Mouse (Mus musculus) thymus, postnatal 4 days (tissue): Measurements from ENCODE around the gene Psrc1.

Experiments
- DNase-seq: peaks from one replicate; pipeline ENCODE4 v3.0.0; 2021

Psrc1 gene

DNA sequence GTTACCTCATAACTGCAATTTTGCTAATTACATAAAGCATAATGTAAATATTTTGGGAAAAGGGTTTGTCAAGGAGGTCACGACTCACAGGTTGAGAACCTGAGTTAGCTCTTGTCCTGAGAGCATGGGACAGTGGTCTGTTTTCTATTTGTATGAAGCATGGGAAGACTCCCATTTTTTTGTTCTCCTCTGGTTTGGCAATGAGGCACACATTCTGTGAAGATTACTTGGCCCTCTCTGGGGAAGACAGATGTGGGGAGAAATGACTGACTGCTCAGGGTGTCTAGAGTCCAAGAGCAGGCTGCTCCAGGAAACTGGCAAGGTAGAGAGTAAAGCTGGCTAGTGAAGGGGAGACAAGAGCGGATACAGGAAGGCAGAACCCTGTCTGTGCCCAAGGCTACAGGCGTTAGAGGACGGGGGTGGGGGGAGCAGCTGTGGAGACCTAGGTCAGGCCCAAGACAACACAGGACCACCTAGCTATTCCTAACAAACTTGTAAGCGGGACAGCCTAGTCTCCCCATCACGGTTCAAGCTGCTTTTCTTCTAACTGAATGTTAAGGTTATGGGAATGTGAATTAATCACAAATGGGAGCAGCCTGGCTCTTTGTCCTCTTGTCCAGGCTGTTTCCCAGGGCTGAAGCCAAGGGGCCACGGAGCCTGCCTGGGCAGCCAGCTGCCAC is 41.4 kb downstream of the Psrc1 start:
- DNase-seq, result no peak

DNA sequence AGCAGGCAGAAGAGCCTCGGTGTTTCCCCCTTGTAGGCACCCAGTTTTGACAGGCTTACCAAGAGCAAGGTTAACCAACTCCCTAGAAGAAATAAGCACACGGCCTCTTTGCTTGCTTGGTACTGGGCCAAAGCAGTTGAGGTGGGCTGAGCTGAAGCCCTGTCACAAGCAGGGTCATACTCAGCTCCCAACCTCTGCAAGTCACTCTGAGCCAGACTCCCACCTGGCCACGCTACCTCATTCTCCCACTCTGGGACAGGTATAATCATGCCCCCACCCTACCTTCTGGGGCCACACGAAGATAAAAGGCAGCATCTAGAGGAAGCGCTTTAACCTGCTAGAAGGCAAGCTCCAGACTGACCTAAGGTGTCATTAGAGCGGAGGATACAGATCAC is 42.0 kb downstream of the Psrc1 start:
- no peak for DNase-seq

DNA sequence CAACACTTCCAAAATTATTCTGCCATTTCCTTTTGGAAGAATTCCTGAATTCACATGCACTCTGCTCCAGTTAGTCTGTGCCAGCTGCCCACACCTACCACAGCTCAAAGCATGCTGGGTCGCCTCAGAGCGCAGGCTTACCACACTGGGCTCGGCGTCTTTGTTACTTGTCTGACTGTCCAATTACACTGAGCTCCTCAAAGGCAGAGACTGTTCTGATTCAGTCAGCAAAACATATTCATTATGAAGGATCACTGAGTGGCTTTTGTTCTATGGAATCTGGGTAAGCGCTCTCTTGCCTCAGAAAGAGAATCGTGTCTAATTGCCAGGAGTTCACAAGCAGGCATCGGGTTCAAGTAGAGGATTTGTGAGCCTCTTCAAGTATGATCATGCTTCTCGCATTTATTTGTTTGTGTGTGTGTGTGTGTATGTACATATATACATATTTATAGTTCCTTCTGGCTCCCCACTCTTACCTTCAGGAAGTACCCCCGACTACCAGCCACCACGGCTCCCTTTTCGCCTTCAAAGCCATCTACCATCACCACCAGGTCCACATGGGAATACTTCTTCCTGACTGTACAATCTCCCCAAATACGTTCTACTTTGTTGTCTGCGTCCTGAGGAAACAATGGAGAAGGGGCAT is 49.0 kb downstream of the Psrc1 start:
- DNase-seq, result no peak

DNA sequence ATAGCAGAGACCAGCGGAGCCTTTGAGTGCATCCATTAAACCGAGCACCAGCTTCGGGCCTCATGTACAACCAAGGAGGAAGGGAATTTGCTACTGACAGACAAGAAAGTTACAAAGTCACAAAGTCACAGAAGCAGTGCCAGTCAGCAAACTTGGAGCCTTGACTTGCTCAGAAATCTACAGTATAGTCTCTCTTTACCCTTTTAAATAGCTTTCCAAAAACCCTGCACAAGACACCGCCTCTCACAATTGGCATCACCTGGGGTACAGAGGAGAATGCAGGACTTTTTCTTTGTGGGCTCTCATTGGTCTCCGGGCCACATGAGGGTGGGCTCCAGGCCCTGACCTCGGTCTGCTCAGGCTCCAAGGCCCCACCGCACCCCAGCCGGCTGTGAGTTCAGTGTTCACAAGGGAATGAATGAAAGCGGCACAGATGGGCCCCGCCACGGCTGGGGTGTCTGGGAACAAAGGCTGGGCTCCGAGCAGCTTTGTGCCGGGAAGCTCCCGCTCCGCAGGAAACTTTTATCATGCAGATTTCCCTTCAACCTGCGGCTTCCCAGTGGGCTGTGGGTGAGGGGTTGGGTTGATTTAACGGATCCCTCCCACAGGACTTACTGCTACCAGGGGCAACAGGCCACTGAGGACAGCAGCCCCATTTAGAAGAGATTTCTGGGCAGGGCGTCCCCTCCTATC is 49.7 kb downstream of the Psrc1 start:
- DNase-seq, result no peak

DNA sequence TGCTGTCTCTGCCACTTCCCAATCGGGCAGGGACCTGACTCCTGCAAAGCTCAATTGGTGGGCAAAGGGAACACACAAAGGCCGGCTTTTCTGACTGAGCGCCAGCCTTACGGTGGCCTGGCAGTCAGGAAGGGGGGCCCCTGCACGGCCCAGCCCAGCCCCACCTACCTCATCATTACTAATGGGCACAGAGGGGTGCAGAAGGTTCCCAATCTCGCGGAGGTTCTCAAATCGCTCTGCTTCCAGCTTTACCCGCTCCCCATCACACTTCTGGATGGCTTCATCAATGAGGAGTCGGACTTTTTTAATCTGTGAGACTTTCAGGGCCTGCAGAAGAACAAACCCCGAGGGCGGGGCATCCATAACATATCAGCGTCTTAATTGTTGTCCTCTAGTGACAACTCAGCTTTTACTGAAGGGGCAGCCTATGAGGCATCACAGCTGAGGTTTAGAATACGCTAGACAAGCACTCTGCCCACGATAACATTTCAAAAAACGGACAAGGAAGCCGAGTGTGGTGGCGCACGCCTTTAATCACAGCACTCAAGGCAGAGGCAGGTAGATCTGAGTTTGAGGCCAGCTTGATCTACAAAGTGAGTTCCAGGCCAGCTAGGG is 50.3 kb downstream of the Psrc1 start:
- no peak for DNase-seq

DNA sequence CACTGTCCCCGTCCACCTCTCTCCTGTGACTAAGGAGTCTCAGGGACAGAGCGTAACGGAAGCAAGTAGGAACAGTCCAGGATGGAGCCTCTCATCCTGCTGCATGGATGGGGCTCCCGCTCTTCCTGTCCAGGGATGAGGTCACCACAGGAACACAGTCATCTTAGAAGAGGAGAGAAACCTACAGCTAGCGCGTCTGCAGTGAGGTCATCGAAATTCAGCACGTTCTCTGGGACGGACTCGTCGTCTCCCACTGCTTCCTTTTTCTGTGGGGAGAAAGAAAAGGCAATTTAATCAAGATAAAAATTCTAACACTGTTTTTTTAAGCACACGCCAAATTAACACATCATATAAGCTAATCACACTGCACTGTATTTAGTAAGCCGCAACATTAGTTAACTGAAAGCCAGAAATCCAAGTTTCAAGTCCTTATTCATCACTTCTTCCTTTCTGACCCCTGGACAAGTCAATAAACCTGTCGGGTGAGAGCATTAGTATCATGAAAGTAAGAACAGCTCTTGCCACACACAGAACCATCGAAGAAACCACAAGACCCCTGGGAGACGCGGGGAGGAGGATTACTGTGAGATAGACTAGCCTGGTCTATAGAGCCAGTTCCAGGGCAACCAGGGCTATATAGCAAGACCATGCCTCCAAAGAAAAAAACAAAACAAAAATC is 52.2 kb downstream of the Psrc1 start:
- no peak for DNase-seq

DNA sequence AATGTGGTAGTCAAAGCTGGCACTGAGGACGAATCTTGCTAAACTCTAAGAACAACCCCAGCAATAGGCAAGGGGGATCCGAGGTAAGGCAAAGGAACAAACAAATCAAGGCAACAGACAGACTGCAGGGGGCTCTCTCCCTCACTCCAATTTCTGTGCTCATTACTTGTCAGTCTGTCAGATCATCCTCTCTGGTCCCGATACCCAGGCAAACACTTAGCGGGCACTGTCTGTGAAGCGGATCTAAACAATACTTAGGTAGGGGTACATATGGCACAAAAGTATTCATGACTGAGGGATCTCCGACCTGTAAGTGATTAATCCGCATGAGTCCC is 52.7 kb downstream of the Psrc1 start:
- DNase-seq, result no peak
